ENCODE assay signal across 32 mouse cellular contexts in genomic region chr7:121081350-121081749, GRCm38 (mm10). TPM values are rescaled to one million over a fixed set of nuclear protein-coding genes. Genes with fewer than 3 reads are reported as not detected.
"Had no signal": no experiment of that assay in that cellular context is flagged by ENCODE, and none has a peak within 500 bp of the region (broad histone marks: within the 10 kb centered on the region; RNA-seq: fewer than 3 reads in every experiment).

Otoa (plus strand) TSS chr7:121081650.

- H3K4me3 ChIP-seq: limb, embryonic 10.5 days; limb, embryonic 12.5 days; limb, embryonic 13.5 days; limb, embryonic 15.5 days; liver, embryonic 12.5 days; liver, embryonic 13.5 days; liver, embryonic 15.5 days; lung, embryonic 15.5 days; megakaryocyte, embryonic 14.5 days; midbrain, embryonic 10.5 days; midbrain, embryonic 12.5 days; midbrain, embryonic 13.5 days; midbrain, embryonic 15.5 days; myocyte had no signal

- H3K4me2 ChIP-seq: limb, embryonic 12.5 days; limb, embryonic 13.5 days; limb, embryonic 15.5 days; liver, embryonic 11.5 days; liver, embryonic 12.5 days; liver, embryonic 13.5 days; liver, embryonic 15.5 days; lung, embryonic 14.5 days; lung, embryonic 15.5 days; midbrain, embryonic 11.5 days; midbrain, embryonic 12.5 days; midbrain, embryonic 13.5 days; midbrain, embryonic 15.5 days had no signal

- H3K27me3 ChIP-seq: limb, embryonic 12.5 days; limb, embryonic 13.5 days; limb, embryonic 15.5 days; liver, embryonic 12.5 days; liver, embryonic 13.5 days; liver, embryonic 15.5 days; lung, embryonic 15.5 days; midbrain, embryonic 12.5 days; midbrain, embryonic 13.5 days; midbrain, embryonic 15.5 days had no signal

- H3K27ac ChIP-seq: limb, embryonic 10.5 days; limb, embryonic 12.5 days; limb, embryonic 13.5 days; limb, embryonic 15.5 days; liver, embryonic 12.5 days; liver, embryonic 13.5 days; liver, embryonic 14.5 days; liver, embryonic 15.5 days; lung, embryonic 15.5 days; macrophage; midbrain, embryonic 10.5 days; midbrain, embryonic 12.5 days; midbrain, embryonic 13.5 days; midbrain, embryonic 15.5 days had no signal

- H3K4me1 ChIP-seq: liver, embryonic 12.5 days; liver, embryonic 13.5 days; liver, embryonic 15.5 days; lung, embryonic 15.5 days had no signal

- ATAC-seq: liver, embryonic 12.5 days; liver, postnatal 0 days; lung, postnatal 0 days; midbrain, embryonic 13.5 days; midbrain, embryonic 15.5 days; midbrain, embryonic 16.5 days had no signal

- DNase-seq: left cerebral cortex, postnatal 4 days; liver; liver, embryonic 13.5 days; liver, postnatal 0 days; lung, adult 18-20 months; lung, adult 2 months; lung, embryonic 14.5 days; lung, postnatal 10 days; lung, postnatal 14 days; lung, postnatal 36 days; lung, postnatal 4 days; midbrain, embryonic 14.5 days had no signal

- H3K9ac ChIP-seq: limb, embryonic 12.5 days; limb, embryonic 13.5 days; limb, embryonic 15.5 days; liver, embryonic 12.5 days; liver, embryonic 13.5 days; liver, embryonic 14.5 days; liver, embryonic 15.5 days; liver, postnatal 0 days; lung, embryonic 14.5 days; lung, embryonic 15.5 days; midbrain, embryonic 12.5 days; midbrain, embryonic 13.5 days; midbrain, embryonic 15.5 days had no signal

- H3K9me3 ChIP-seq: limb, embryonic 10.5 days; limb, embryonic 13.5 days; limb, embryonic 15.5 days; liver, embryonic 12.5 days; liver, embryonic 13.5 days; liver, embryonic 15.5 days; lung, embryonic 15.5 days; megakaryocyte, embryonic 14.5 days; midbrain, embryonic 10.5 days; midbrain, embryonic 12.5 days; midbrain, embryonic 13.5 days; midbrain, embryonic 15.5 days had no signal

RNA-seq across cellular contexts. Expression of gene Otoa, which starts in this region (rescaled TPM):
- total RNA-seq: midbrain, postnatal 0 days had no signal
- polyA plus RNA-seq: limb, embryonic 10.5 days; liver, embryonic 11.5 days; liver, embryonic 13.5 days; lung, embryonic 15.5 days; macrophage had no signal
